Mouse (Mus musculus) G1E (cell line): ENCODE data around the gene Mgrn1. TPM values are rescaled to one million over a fixed set of nuclear protein-coding genes. Genes with fewer than 3 reads are reported as not detected.

Experiments
- ATAC-seq: 2 replicates; pipeline ENCODE4 v1.8.0; 2016; ENCODE audit warnings: mild to moderate bottlenecking; ENCODE audit not compliant: insufficient number of reproducible peaks, poor library complexity, low FRiP score, severe bottlenecking; ENCODE audit errors: extremely low read depth
- DNase-seq: peaks from one replicate; pipeline ENCODE4 v3.0.0; 2012; ENCODE audit warnings: low spot score
- H3K27me3 ChIP-seq: 2 replicates; pipeline ENCODE4 v1.6.1; 2012; ENCODE audit warnings: mild to moderate bottlenecking, low read length, inconsistent platforms; ENCODE audit not compliant: insufficient read depth
- H3K36me3 ChIP-seq: replicated peaks from 2 replicates; pipeline ENCODE3; 2012; ENCODE audit warnings: mild to moderate bottlenecking, inconsistent platforms
- H3K4me1 ChIP-seq: 2 replicates; pipeline ENCODE4 v1.6.1; 2012; ENCODE audit warnings: low read depth, low read length, inconsistent platforms, mixed read lengths; ENCODE audit not compliant: insufficient read depth
- H3K4me3 ChIP-seq: 2 replicates; pipeline ENCODE4 v1.5.1; 2012; ENCODE audit warnings: low read depth, mild to moderate bottlenecking, inconsistent platforms, low read length, moderate library complexity, mixed read lengths
- H3K9me3 ChIP-seq: replicated peaks from 2 replicates; pipeline ENCODE4 v1.6.1; 2012; ENCODE audit warnings: inconsistent platforms
- CTCF ChIP-seq: IDR thresholded peaks from 2 replicates; pipeline ENCODE4 v1.5.1; 2012; ENCODE audit warnings: low read depth, low read length, inconsistent platforms, mixed read lengths
- GATA1 ChIP-seq: IDR thresholded peaks from 2 replicates; pipeline ENCODE4 v1.6.1; 2012; ENCODE audit warnings: borderline replicate concordance, low read length, inconsistent platforms, mixed read lengths
- GATA2 ChIP-seq: IDR thresholded peaks from 2 replicates; pipeline ENCODE4 v1.6.1; 2012; ENCODE audit warnings: low read depth, low read length, inconsistent platforms, borderline replicate concordance
- POLR2AphosphoS5 ChIP-seq: IDR thresholded peaks from 2 replicates; pipeline ENCODE4 v1.6.1; 2012; ENCODE audit warnings: low read depth, low read length, inconsistent platforms; ENCODE audit not compliant: insufficient replicate concordance
- TAL1 ChIP-seq: conservative IDR thresholded peaks from 2 replicates; pipeline ENCODE4 v1.6.1; 2012; ENCODE audit warnings: low read depth, low read length, inconsistent platforms, mixed read lengths
- polyA plus RNA-seq: library from polyadenylated mRNA; stranded (reverse); fragments of >175 nt; gene quantifications from 2 replicates; pipeline ENCODE4 v1.2.3, GENCODE M21; 2012
- total RNA-seq, 2 experiments: library from RNA; stranded (forward) in 1 of 2; stranded (reverse) in 1 of 2; fragments of 200-1000 nt in 1 of 2; fragments of >200 nt in 1 of 2; fragmentation: Nextera tagmentation in 1 of 2; gene quantifications; 2 replicates each; pipeline ENCODE4 v1.2.3; 2014 to 2017

Gene Mgrn1
- total and polyA plus RNA-seq, 3 experiments, result 16.1 to 32.1 (median 22.5) TPM

DNA sequence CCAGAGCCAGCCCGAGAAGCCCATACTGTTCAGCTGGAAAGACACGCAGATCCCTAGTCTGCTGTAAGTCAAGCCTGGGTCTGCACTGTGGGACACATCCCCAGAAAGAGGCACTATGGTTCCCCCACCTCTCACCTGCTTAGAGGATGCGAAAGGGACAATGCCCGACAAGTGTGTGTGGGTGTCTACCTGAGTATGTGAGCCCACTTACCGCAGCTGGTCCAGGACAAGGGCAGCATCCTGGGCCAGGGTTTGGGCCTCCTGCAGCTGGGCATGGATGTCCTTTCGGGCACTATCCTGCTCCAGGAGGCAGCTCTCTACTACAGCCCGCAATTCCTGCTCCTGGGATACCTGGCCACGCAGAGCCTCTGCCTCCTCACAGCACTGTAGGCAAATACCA is 56.8 kb downstream of the Mgrn1 start:
- no peak for ATAC-seq
- no peak for DNase-seq
- TF ChIP-seq POLR2AphosphoS5 (no peak), GATA1 (no peak)
- peaks cover 86% of the 10 kb centered on the region for H3K36me3 ChIP-seq
- H3K4me1 ChIP-seq, result peaks cover 27% of the 10 kb centered on the region
- H3K4me3 ChIP-seq, result no peak overlapping the region
- H3K9me3 ChIP-seq, result no peaks in the 10 kb centered on the region
- H3K27me3 ChIP-seq, result no peaks in the 10 kb centered on the region

GRCm38 (mm10) chr16:4943431-4943830 is 57.4 kb downstream of the Mgrn1 start:
- DNase-seq (no peak), ATAC-seq (no peak)
- TF ChIP-seq POLR2AphosphoS5 (no peak), GATA1 (no peak), TAL1 (no peak), CTCF (no peak), GATA2 (no peak)
- Histone ChIP-seq H3K9me3 (no peaks in the 10 kb centered on the region), H3K36me3 (peaks cover 88% of the 10 kb centered on the region), H3K27me3 (no peaks in the 10 kb centered on the region), H3K4me1 (peaks cover 23% of the 10 kb centered on the region), H3K4me3 (no peak overlapping the region)

DNA sequence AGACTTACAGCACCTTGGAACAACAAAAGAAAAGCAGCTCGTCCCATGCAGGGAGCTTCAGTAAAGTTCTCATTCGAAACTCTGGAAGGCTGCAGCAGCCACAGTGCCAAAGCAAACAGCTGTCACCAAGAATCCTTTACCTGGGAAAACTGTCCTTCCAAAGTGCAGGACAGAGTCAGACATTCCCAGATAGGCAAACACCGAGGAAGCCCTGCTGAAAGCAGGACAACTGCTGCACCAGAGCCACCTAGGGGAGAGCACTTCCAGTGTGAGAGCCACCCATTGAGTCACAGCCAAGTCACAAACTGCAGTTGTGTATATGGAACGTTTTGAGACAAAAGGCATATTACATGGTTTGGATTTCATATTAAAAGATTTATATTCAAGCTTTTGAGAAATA is 59.4 kb downstream of the Mgrn1 start:
- H3K9me3 ChIP-seq, result no peaks in the 10 kb centered on the region
- TF ChIP-seq GATA2 (no peak), POLR2AphosphoS5 (no peak), GATA1 (no peak), TAL1 (no peak), CTCF (no peak)
- H3K4me1 ChIP-seq, result peaks cover 5% of the 10 kb centered on the region
- ATAC-seq (no peak), DNase-seq (no peak)
- H3K4me3 ChIP-seq, result no peak overlapping the region
- no peaks in the 10 kb centered on the region for H3K27me3 ChIP-seq
- H3K36me3 ChIP-seq, result peaks cover 87% of the 10 kb centered on the region

GRCm38 (mm10) chr16:4946155-4946554 is 60.1 kb downstream of the Mgrn1 start:
- ATAC-seq, result no peak
- peaks cover 86% of the 10 kb centered on the region for H3K36me3 ChIP-seq

DNA sequence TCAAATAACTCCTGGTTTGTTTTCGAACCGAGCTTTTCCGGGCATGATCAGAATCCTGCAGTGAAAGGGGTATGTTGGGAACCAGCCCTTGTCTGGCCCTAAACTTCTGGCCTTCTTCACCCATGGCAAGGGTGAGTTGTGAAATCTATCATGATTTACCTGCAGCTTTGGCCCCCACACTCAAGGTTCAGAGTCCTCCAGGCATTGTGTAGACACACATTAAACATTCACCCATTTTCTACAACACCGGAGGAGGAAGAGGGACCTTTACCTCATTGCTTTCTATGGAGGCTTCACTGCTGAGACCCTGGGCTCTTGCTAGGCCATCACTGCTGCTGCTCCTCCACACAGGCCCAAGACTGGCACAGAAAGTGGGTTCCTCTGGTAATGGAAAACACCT is 61.3 kb downstream of the Mgrn1 start:
- DNase-seq, result no peak
- H3K4me3 ChIP-seq, result no peak overlapping the region
- H3K4me1 ChIP-seq, result no peaks in the 10 kb centered on the region
- H3K9me3 ChIP-seq, result no peaks in the 10 kb centered on the region
- peaks cover 86% of the 10 kb centered on the region for H3K36me3 ChIP-seq
- ATAC-seq, result no peak
- H3K27me3 ChIP-seq, result no peaks in the 10 kb centered on the region
- TF ChIP-seq TAL1 (no peak), POLR2AphosphoS5 (no peak), GATA2 (no peak), GATA1 (no peak), CTCF (no peak)

More at GRCm38 (mm10) chr16:4946155-4946554, 60.1 kb downstream of the Mgrn1 start:
- no peak overlapping the region for H3K4me3 ChIP-seq
- H3K9me3 ChIP-seq, result no peaks in the 10 kb centered on the region
- no peaks in the 10 kb centered on the region for H3K4me1 ChIP-seq
- DNase-seq, result no peak
- TF ChIP-seq GATA1, result no peak
- TF ChIP-seq GATA2, result no peak
- TF ChIP-seq POLR2AphosphoS5, result no peak
- TF ChIP-seq CTCF, result no peak
- no peak for TF ChIP-seq TAL1
- H3K27me3 ChIP-seq, result no peaks in the 10 kb centered on the region

GRCm38 (mm10) chr16:4956609-4957008 is 70.6 kb downstream of the Mgrn1 start:
- ATAC-seq (no peak), DNase-seq (no peak)
- Histone ChIP-seq H3K4me1 (peaks cover 11% of the 10 kb centered on the region), H3K9me3 (no peaks in the 10 kb centered on the region), H3K36me3 (peaks cover 93% of the 10 kb centered on the region), H3K4me3 (no peak overlapping the region), H3K27me3 (no peaks in the 10 kb centered on the region)
- TF ChIP-seq GATA1, result no peak
- no peak for TF ChIP-seq TAL1
- TF ChIP-seq POLR2AphosphoS5, result no peak
- no peak for TF ChIP-seq CTCF

DNA sequence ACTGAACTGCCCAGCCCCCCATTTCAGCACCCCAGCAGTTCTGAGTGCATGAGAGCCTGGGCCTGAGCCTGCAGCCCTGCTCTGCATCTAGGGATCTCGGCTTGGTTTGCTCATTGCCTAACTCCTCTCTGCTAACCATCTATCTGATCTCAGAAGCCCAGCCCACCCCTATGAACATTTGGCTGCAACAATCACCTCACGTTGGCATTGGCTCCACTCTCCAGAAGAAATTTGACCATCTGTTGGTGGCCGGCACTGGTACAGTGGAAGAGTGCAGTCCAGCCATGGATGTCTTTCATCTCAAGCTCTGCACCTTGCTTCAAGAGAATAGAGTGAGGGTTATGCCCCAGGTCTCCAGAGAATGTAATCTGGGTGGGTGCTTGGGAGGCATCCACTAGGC is 71.4 kb downstream of the Mgrn1 start:
- ATAC-seq, result no peak
- Histone ChIP-seq H3K9me3 (no peaks in the 10 kb centered on the region), H3K4me1 (peaks cover 18% of the 10 kb centered on the region), H3K4me3 (no peak overlapping the region), H3K27me3 (no peaks in the 10 kb centered on the region), H3K36me3 (peaks cover 91% of the 10 kb centered on the region)
- no peak for DNase-seq
- no peak for TF ChIP-seq TAL1
- TF ChIP-seq GATA2, result no peak
- no peak for TF ChIP-seq CTCF
- no peak for TF ChIP-seq POLR2AphosphoS5
- TF ChIP-seq GATA1, result no peak
